Mouse (Mus musculus) adrenal gland, adult 18-20 months (tissue): ENCODE data around the gene Zbp1. TPM values are rescaled to one million over a fixed set of nuclear protein-coding genes. Genes with fewer than 3 reads are reported as not detected.

ENCODE experiments used
- DNase-seq, 2 experiments: peaks; one replicate each; pipeline ENCODE4 v3.0.0; 2021 to 2022; ENCODE audit warnings: low spot score in 2 of 2
- total RNA-seq, 2 experiments: library from RNA; stranded (reverse); gene quantifications; 1 replicate in 1 of 2; 2 replicates in 1 of 2; pipeline ENCODE4 v1.2.3; 2021

Zbp1 gene
- total RNA-seq, 2 experiments from 2014 or later: 2.7 to 3.5 TPM

GRCm38 (mm10) chr2:173217763-173218258 is 912 bp downstream of the Zbp1 start:
- peak in 1 of 2 experiments; percentile 15 for DNase-seq

- peak in 1 of 2 experiments; percentile 11 for DNase-seq
Observed at GRCm38 (mm10) chr2:173217246-173217645, 1.5 kb downstream of the Zbp1 start.

DNA sequence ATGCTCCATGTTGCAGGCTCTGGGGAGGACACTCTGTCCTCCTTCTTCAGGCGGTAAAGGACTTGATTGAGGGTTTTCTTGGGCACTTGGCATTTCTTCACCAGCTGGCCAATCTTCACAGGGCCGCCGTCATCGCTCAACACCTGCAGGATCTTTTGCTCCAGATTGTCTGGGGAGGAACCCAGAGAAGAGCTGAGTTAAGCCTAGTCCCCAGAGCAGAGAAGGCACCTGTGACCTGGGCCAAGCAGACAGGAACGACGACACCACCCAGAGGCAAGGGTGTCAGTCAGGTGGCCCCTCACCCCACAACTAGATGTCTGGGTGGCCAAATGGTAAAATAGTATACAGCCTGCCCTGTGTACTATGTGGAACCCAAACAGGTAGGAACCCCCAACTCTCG is 1.9 kb downstream of the Zbp1 start:
- DNase-seq: peak in 1 of 2 experiments; percentile 8

DNA sequence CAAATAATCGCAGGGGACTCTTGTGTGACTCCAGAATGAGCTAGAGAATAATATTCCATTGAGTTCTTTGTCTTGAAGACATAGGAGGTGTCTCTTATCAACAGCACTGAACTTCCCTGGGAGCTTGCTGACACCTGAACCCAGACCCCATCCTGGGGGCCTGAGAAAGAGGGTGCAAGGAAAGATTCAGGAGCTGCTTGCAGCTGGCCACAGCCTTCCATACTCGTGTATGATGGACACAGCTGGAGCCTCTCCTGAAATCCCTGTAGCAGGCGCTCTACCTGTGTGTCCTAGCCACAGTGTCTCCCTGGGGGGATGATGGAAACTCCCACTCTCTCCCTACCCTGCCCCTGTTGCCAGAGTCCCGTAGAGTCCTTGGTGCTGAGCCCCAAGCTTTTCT is 6.5 kb downstream of the Zbp1 start:
- DNase-seq: no peak

- DNase-seq: no peak
Observed at GRCm38 (mm10) chr2:173209091-173209815, 9.5 kb downstream of the Zbp1 start.

- no peak for DNase-seq
Observed at GRCm38 (mm10) chr2:173207051-173207450, 11.7 kb downstream of the Zbp1 start.

DNA sequence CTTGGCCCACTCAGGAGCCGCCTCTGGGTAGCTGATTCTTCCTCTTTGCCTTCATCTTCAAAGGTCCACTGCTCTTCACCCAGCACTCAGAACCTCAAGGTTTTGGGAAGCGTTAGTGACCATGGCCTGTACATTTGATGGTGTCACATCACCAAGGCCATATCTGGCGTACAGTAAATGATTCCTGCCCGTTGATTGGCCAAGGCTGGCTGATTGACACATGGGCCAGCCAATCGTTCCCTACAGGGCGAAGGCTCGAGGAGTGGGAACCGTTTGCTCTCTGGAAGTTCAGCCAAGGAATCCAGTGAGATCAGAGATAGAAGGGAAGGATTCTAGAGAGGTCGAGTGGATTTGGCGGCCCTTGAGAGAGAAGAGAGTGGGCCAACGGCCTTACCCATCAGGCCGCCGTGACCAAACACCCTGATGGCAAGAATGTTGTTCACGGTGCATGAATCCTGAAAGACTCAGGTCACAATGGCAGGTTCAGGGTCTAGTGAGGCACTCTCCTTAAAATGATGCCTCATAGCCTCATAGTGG is 13.1 kb downstream of the Zbp1 start:
- DNase-seq: no peak

DNA sequence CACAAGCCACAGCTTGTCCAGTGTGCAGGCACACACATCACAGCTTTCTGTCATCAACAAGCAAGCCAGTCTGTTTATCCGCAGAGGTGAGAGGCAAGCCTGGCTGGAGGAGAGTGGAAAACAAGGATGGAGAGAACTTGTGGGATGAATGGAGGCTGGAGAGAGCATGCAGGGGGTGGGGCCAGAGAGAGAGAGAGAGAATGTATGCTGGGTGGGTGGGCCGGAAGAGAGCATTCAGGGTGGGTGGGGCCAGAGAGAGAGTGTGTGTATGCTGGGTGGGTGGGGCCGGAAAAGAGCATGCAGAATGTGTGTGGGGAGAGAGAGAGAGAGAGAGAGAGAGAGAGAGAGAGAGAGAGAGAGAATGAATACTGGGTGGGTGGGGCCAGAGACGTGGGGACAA is 14.1 kb downstream of the Zbp1 start:
- no peak for DNase-seq

DNA sequence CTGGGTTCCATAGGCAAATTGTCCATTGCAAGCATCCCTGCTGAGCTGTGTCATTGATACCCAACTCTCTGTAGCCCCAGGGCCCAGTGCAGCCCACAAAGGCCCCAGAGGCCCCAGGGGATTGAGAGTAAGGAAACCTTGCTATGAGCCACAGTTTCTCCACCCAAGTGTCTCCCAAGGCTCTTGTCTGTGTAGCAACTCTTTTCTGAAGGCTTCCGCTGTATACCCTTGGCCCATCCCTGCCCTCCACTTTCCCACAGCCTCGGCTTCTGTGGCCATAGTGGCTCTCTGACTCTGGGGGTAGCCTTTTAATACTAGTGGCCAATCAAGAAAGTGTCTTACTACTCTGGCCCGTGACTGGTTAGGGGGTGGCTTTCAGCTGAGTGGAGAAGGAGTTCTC is 15.0 kb downstream of the Zbp1 start:
- DNase-seq: no peak

DNA sequence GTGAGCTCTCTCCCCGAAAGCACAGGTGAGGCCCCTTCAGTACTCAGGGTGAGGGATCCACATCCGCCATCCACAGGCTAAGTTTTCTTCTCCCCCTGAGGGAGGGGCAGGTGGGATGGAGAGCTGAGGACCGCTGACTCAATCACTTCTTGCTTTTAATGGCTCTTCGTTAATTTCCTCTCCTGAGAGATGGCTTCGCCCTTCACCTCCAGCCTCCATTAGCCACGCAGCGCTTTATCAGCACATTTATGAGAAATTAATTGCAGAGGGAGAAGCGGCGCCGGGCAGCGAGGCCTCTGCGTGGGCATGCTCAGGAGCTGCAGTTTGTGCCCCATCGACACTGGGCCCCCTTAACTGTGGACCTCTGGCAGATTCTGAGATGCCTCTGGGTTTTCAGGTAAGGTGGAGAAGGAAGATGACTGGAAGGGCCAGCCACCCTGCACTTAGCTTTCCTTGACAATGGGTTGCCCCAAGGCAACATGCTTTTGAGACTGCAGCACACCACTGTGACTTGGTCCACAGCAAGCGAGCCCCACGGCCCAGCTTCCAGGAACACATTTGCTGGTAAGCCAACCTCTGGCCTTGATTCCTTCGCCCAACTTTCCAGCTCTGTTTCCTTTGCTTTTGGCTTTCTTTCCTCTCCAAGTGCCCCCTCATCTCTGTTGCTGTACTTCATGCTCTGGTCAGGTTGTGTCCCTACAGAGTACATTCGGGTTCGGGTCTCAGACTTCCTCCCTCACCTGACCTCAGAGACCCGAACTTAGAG is 15.6 kb downstream of the Zbp1 start:
- no peak for DNase-seq

DNA sequence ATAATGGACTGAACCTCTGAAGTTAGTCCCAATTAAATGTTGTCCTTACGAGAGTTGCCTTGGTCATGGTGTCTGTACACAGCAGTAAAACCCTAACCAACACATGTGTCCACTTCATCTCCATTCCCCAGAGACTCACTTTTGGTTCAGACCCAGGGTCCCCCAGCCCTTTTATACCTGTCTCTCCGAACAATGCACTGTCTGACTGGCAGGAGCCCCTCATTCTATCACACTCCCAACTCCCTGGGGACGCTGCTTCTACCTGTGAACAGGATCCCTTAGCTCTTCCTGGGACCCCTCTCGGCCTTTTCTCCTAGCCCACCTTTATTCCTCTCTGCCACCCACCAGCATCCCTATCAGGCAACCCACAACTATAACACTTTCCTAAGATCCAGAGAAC is 23.9 kb downstream of the Zbp1 start:
- DNase-seq: no peak

GRCm38 (mm10) chr2:173187182-173187855 is 31.4 kb downstream of the Zbp1 start:
- no peak for DNase-seq

GRCm38 (mm10) chr2:173186047-173186943 is 32.4 kb downstream of the Zbp1 start:
- peak; percentile 90 for DNase-seq

DNA sequence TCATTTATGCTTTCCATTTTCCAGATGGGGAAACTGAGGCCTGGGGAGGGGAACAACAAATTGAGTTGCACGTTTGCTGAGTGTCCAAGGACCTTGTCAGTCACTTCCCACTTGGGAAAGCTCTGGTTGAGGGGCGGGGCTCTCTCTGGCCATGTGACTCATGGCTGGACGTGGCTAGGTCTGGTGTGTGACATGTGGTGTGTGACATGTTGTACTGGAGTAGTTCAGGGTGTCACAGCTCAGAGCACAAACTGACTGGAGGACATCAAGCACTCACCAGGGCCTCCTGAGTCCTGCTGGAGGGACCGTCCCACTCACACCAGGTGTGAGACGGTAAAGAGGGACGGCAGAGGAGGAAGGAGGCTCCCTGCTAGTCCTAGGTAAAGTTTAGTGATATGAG is 33.4 kb downstream of the Zbp1 start:
- DNase-seq: no peak

DNA sequence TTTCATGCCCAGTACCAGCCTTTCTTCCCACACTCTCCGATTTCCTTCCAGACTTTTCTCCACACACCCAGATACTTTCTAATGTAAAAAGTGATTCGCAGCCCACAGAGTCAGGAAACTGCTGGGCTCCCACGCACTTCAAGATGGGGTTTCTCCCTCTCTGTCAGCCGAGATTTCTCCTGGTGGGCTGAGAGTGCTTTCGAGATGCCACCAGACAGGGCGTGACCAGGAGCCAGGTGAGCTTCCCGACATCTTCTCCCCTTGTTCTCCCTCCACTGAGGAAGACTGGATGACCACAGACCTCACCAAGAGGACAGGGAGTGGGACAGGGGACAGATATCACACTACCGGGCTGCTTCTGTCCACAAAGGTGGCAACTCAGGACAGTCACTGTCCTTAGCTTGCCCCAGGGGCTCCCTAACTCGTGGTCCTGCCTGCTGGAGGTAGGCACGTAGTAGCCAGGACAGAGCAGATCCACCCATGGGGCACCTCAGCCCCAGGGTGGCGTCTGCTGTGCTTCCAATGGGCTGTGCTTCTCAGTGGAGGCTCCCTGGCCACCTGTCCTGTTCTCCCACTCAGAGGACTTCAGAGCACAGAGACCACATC is 34.1 kb downstream of the Zbp1 start:
- no peak for DNase-seq

DNA sequence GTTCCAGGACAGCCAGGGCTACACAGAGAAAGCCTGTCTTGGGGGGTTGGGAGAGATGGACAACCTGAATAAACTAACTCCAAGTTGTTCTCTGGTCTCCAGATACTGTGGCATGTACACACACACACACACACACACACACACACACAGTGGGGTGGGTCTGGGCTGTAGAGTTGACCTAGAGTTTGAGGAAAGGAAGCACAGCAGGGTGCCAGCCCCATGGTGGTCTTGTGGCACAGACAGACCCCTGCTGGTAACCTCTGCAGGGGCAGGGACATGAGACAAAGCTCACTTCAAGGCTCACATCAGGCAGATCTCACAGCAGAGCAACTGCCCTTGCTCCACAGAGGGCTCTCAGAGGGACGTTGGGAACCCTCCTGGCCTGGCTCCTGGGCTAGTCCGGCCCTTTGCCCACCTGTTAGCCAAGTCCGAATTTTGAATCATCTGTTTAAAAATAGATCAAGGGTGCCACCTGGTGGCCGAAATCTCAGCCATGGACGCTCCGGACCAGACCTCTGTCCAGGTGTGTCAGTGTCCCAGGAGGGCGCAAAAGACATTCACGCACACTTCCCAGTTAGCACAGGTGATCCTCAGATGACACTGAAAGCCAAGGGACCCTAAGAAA is 34.8 kb downstream of the Zbp1 start:
- peak; percentile 68 to 74 for DNase-seq

- DNase-seq: no peak
Observed at GRCm38 (mm10) chr2:173183311-173183710, 35.4 kb downstream of the Zbp1 start.

- DNase-seq: no peak
Observed at GRCm38 (mm10) chr2:173182796-173183195, 35.9 kb downstream of the Zbp1 start.

DNA sequence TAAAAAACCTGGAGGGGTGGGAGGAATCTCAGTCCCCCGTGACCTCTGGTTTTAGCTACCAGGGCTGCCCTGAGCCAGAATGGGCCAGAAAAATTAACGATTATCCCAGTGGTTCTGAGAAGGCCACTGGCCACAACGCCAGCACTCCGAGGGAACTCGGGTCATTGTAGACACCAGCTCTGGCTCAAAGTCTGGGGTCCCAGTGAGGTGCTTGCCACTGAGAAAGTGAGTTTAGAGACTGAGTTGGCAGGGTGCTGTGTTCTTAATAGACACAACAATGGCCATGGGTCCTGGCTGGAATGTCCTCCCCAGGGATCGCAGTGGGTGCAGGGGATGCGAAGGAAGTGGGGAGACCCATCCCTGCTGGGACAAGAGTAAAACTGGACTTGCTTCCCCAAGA is 36.8 kb downstream of the Zbp1 start:
- no peak for DNase-seq

GRCm38 (mm10) chr2:173181486-173181885 is 37.2 kb downstream of the Zbp1 start:
- no peak for DNase-seq
